Mouse (Mus musculus) C2C12 (cell line): ENCODE measurements around the gene Cyp2c50.
"Not testable (repeated sequence)": the region's sequence is repeated elsewhere in the genome, so short reads cannot be mapped to it uniquely, and the experiment has no call there.

Experiments used
- CTCF ChIP-seq: IDR thresholded peaks from one replicate; pipeline ENCODE4 v1.5.1; 2011; ENCODE audit not compliant: control insufficient read depth, insufficient read depth, insufficient read length
- FOSL1 ChIP-seq: IDR thresholded peaks from one replicate; pipeline ENCODE4 v1.8.0; 2011; ENCODE audit warnings: mild to moderate bottlenecking, low read length; ENCODE audit not compliant: poor library complexity, insufficient read depth, severe bottlenecking
- MAX ChIP-seq: IDR thresholded peaks from one replicate; pipeline ENCODE4 v1.6.1; 2011; ENCODE audit warnings: mild to moderate bottlenecking, control low read depth
- MYOD1 ChIP-seq: IDR thresholded peaks from one replicate; pipeline ENCODE4 v1.6.1; 2011; ENCODE audit warnings: low read depth; ENCODE audit not compliant: control insufficient read depth, insufficient read length
- MYOG ChIP-seq: IDR thresholded peaks from one replicate; pipeline ENCODE4 v1.6.1; 2011; ENCODE audit not compliant: control insufficient read depth, insufficient read length; ENCODE audit errors: extremely low read depth
- USF1 ChIP-seq: IDR thresholded peaks from one replicate; pipeline ENCODE4 v1.6.1; 2011; ENCODE audit warnings: low read depth, mild to moderate bottlenecking, control low read depth, moderate library complexity

DNA sequence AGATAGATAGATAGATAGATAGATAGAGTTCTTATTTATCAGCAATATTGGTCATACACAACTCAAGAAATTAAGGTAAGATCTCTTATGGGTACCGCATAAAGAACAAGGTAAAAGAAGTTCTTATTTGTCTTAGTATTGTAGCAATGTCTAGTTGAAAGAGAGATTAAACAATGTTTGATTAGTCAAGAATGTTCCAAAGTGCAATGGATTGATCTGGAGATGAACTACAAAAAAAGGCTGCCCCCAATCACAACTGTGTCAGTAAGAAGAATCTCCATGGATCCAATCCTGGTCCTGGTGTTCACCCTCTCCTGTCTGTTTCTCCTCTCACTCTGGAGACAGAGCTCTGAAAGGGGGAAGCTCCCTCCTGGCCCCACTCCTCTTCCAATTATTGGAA lies at the start of gene Cyp2c50:
- TF ChIP-seq CTCF, MAX, MYOG, USF1, FOSL1, MYOD1: not testable (repeated sequence)
